ENCODE assay signal across 10 mouse cellular contexts in the genomic region with DNA sequence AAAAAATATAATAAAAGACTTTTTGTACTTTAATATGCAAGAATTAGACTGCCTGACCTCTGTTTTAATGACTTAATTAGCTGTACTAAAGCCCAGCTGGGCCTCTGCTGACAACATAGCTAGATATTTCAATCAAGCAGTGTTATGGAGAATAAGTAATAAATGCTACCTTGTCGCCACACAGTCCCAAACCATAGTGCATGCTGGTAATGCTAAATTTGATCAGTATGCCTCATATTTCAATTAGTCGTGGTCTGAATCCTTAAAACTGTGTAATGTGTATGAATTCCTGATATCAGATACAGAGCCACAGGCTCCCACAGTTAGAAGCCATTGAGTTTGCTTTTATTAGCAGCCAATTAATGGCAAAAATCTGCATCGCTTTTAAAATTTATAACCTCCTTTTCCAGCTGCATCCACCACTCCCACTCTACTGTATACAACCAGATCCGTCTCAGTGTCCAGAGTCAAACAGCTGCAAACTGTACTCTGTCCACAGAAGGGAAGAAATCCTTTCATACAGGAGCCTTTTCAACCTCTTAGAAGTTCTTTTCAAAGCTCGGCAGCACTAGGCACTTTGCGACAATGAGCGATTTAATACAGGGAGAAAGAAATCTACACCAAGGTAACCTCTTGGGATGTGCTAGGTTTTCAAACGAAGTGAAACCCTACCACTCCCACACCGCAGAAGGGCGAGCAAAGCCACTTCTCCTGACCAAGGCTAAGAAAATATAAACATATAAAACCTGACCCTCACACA.
DNase-seq lines count a peak whose midpoint lies in the region; ATAC-seq and TF ChIP-seq lines count a peak whose summit lies in the region.
"Had no signal": no experiment of that assay in that cellular context is flagged by ENCODE, and none has a peak within 500 bp of the region (broad histone marks: within the 10 kb centered on the region; RNA-seq: fewer than 3 reads in every experiment).

No protein-coding gene starts in this region.

- no peaks in the 10 kb centered on the region for H3K4me1 ChIP-seq in kidney, postnatal 0 days (replicated peaks; ENCODE audit: insufficient read depth, low read length)
- H3K4me1 ChIP-seq in embryonic facial prominence, embryonic 14.5 days (ENCODE audit: control insufficient read depth, insufficient read depth, low read length): no peaks in the 10 kb centered on the region
- H3K4me1 ChIP-seq in hindbrain, embryonic 13.5 days (replicated peaks): peaks cover 11% of the 10 kb centered on the region
- H3K4me1 ChIP-seq in neural tube, embryonic 13.5 days (replicated peaks): peaks cover 16% of the 10 kb centered on the region
- H3K4me1 ChIP-seq: heart, embryonic 10.5 days; megakaryocyte, embryonic 14.5 days had no signal

- no peak overlapping the region for H3K4me3 ChIP-seq in kidney, postnatal 0 days (replicated peaks; ENCODE audit: low read depth, low read length)
- H3K4me3 ChIP-seq in embryonic facial prominence, embryonic 14.5 days (ENCODE audit: low read depth, low read length): no peak overlapping the region
- H3K4me3 ChIP-seq in hindbrain, embryonic 13.5 days: no peak overlapping the region
- H3K4me3 ChIP-seq in neural tube, embryonic 13.5 days: no peak overlapping the region
- H3K4me3 ChIP-seq: heart, embryonic 10.5 days; megakaryocyte, embryonic 14.5 days had no signal

- no peak overlapping the region for H3K27ac ChIP-seq in kidney, postnatal 0 days
- H3K27ac ChIP-seq in embryonic facial prominence, embryonic 14.5 days (replicated peaks; ENCODE audit: low read depth, low read length): no peak overlapping the region
- no peak overlapping the region for H3K27ac ChIP-seq in hindbrain, embryonic 13.5 days
- H3K27ac ChIP-seq in neural tube, embryonic 13.5 days (replicated peaks): peak overlapping the region; percentile 39; the same call in 1 of the 2 replicates
- H3K27ac ChIP-seq: heart, embryonic 10.5 days had no signal

- ATAC-seq in kidney, postnatal 0 days (replicated peaks; ENCODE audit: low FRiP score, low read depth): peak; percentile 46; the same call in 1 of the 2 replicates
- peak; percentile 74 for ATAC-seq in embryonic facial prominence, embryonic 14.5 days (ENCODE audit: low read depth)
- peak; percentile 80 for ATAC-seq in hindbrain, embryonic 13.5 days (ENCODE audit: low FRiP score)
- peak; percentile 78 for ATAC-seq in neural tube, embryonic 13.5 days (ENCODE audit: low read depth)

- H3K27me3 ChIP-seq in kidney, postnatal 0 days (ENCODE audit: insufficient read depth, low read length): peaks cover 7% of the 10 kb centered on the region; the same call in 1 of the 2 replicates
- no peaks in the 10 kb centered on the region; the same call in 1 of the 2 replicates for H3K27me3 ChIP-seq in embryonic facial prominence, embryonic 14.5 days (replicated peaks; ENCODE audit: control insufficient read depth, insufficient read depth, low read length)
- H3K27me3 ChIP-seq in hindbrain, embryonic 13.5 days: no peaks in the 10 kb centered on the region
- no peaks in the 10 kb centered on the region for H3K27me3 ChIP-seq in neural tube, embryonic 13.5 days
- H3K27me3 ChIP-seq: megakaryocyte, embryonic 14.5 days had no signal

- H3K36me3 ChIP-seq in kidney, postnatal 0 days (ENCODE audit: insufficient read depth, low read length): no peaks in the 10 kb centered on the region
- H3K36me3 ChIP-seq in embryonic facial prominence, embryonic 14.5 days (ENCODE audit: control insufficient read depth, insufficient read depth, low read length): no peaks in the 10 kb centered on the region
- H3K36me3 ChIP-seq in hindbrain, embryonic 13.5 days: no peaks in the 10 kb centered on the region
- no peaks in the 10 kb centered on the region for H3K36me3 ChIP-seq in neural tube, embryonic 13.5 days
- H3K36me3 ChIP-seq: heart, embryonic 10.5 days had no signal

- peak; percentile 83 for DNase-seq in kidney, postnatal 0 days (ENCODE audit: low spot score)
- DNase-seq in kidney, adult 9 months: no peak
- DNase-seq in embryonic facial prominence, embryonic 14.5 days (ENCODE audit: low spot score): peak; percentile 64
- DNase-seq in cerebellum, adult 11 months: no peak
- DNase-seq in right cerebral cortex, adult 18-20 months: no peak
- DNase-seq: adrenal gland, postnatal 10 days had no signal

- no peak overlapping the region for H3K9ac ChIP-seq in kidney, postnatal 0 days (ENCODE audit: low read depth, low read length)
- no peak overlapping the region for H3K9ac ChIP-seq in embryonic facial prominence, embryonic 14.5 days (ENCODE audit: low read depth, low read length)
- no peak overlapping the region for H3K9ac ChIP-seq in hindbrain, embryonic 13.5 days
- H3K9ac ChIP-seq in neural tube, embryonic 13.5 days: no peak overlapping the region

- 17% methylated on average over 10 of the region's 10 CpGs for WGBS in kidney, postnatal 0 days
- WGBS in embryonic facial prominence, embryonic 14.5 days: 38% methylated on average over 10 of the region's 10 CpGs
- 44% methylated on average over 10 of the region's 10 CpGs for WGBS in hindbrain, embryonic 13.5 days
- WGBS in neural tube, embryonic 13.5 days: 36% methylated on average over 10 of the region's 10 CpGs

- no peak for TF ChIP-seq CTCF in kidney, postnatal 0 days (IDR thresholded peaks at IDR 0.05; ENCODE audit: low read depth)

- H3K9me3 ChIP-seq in kidney, postnatal 0 days (replicated peaks; ENCODE audit: low read length): no peaks in the 10 kb centered on the region
- no peaks in the 10 kb centered on the region for H3K9me3 ChIP-seq in embryonic facial prominence, embryonic 14.5 days (ENCODE audit: control insufficient read depth, low read length)
- H3K9me3 ChIP-seq in hindbrain, embryonic 13.5 days: no peaks in the 10 kb centered on the region
- no peaks in the 10 kb centered on the region for H3K9me3 ChIP-seq in neural tube, embryonic 13.5 days
- H3K9me3 ChIP-seq: heart, embryonic 10.5 days had no signal

- no peak overlapping the region for H3K4me2 ChIP-seq in kidney, postnatal 0 days (ENCODE audit: low read length)
- peak overlapping the region; percentile 18; the same call in 1 of the 2 replicates for H3K4me2 ChIP-seq in embryonic facial prominence, embryonic 14.5 days (ENCODE audit: low read depth, low read length)
- H3K4me2 ChIP-seq in hindbrain, embryonic 13.5 days: no peak overlapping the region
- no peak overlapping the region for H3K4me2 ChIP-seq in neural tube, embryonic 13.5 days

Comparison
In these comparisons a context has a peak if more than half of its experiments do, and no peak if none do; other contexts are left out.
1. DNase-seq: peak in kidney, postnatal 0 days (single experiment) and embryonic facial prominence, embryonic 14.5 days (single experiment); none in kidney, adult 9 months (single experiment), cerebellum, adult 11 months (single experiment) and right cerebral cortex, adult 18-20 months (single experiment).
2. Peak in every context shown above with its lines, with median percentiles within 50 percentile points of each other: ATAC-seq.